Mouse (Mus musculus) myocyte (in vitro differentiated cells): ENCODE measurements around the gene Paqr8.

Experiments
- E2F4 ChIP-seq: IDR thresholded peaks from one replicate; pipeline ENCODE4 v1.6.1; 2011; ENCODE audit warnings: mild to moderate bottlenecking, control low read depth, moderate library complexity; ENCODE audit not compliant: insufficient read depth
- POLR2A ChIP-seq: IDR thresholded peaks from one replicate; pipeline ENCODE4 v1.6.1; 2011; ENCODE audit warnings: low read depth, mild to moderate bottlenecking, control low read depth, moderate library complexity; ENCODE audit not compliant: insufficient read length
- TCF12 ChIP-seq: IDR thresholded peaks from one replicate; pipeline ENCODE4 v1.6.1; 2011; ENCODE audit warnings: mild to moderate bottlenecking, control low read depth; ENCODE audit not compliant: poor library complexity, insufficient read depth, severe bottlenecking

- TF ChIP-seq POLR2A (no peak), E2F4 (no peak), TCF12 (no peak)
Observed at GRCm38 (mm10) chr1:20951799-20952198, 61.4 kb downstream of the Paqr8 start.
